Mouse (Mus musculus) heart, postnatal 36 days (tissue): ENCODE measurements around the gene Nf1. TPM values are rescaled to one million over a fixed set of nuclear protein-coding genes. Genes with fewer than 3 reads are reported as not detected.

Experiments
- DNase-seq, 2 experiments: peaks; one replicate each; pipeline ENCODE4 v3.0.0; 2021 to 2022
- intact Hi-C: fragments of 180-260 bp; cut with DNase I; formaldehyde crosslinking; loops from one replicate; pipeline ENCODE4 v1.15.1; 2025
- total RNA-seq, 2 experiments: library from RNA; stranded (reverse); gene quantifications; 2 replicates each; pipeline ENCODE4 v1.2.3; 2021

Gene Nf1
- total RNA-seq, 2 experiments from 2014 or later, result 28.4 to 33.8 TPM

DNA sequence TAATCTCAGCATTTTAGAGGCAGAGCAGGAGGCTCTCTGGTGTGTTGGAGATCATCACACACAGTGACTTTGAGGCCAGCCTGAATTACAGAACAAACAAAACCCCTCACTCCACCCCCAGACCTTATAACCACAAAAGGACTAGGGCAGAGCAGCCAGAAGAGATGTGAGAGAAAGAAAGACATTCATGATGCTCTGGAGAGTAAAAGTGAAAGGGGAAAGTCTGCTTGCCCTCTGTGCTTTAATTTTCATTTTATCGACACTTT lies 184.8 kb downstream of the Nf1 start:
- no peak for DNase-seq
- intact Hi-C loops, result no loop called here

DNA sequence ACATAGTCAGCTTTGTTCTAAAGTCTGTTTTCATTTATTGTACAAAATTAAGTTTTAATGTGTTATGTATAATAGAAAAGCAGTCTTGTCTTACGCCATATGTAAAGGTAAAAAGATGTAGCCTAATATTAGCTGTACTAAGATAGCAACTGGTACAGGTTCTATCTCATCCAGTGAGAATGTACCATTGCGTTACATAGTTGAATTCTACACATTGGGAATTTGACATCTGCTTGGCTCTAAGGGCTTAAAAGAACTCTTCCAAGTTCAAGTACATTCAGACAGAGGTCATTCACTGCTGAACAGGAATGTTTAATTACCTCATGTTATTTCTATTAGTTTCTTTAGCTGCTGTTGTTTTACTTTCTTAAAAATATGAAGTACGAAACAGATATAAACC lies 187.1 kb downstream of the Nf1 start:
- intact Hi-C loops, result no loop called here
- DNase-seq, result no peak

DNA sequence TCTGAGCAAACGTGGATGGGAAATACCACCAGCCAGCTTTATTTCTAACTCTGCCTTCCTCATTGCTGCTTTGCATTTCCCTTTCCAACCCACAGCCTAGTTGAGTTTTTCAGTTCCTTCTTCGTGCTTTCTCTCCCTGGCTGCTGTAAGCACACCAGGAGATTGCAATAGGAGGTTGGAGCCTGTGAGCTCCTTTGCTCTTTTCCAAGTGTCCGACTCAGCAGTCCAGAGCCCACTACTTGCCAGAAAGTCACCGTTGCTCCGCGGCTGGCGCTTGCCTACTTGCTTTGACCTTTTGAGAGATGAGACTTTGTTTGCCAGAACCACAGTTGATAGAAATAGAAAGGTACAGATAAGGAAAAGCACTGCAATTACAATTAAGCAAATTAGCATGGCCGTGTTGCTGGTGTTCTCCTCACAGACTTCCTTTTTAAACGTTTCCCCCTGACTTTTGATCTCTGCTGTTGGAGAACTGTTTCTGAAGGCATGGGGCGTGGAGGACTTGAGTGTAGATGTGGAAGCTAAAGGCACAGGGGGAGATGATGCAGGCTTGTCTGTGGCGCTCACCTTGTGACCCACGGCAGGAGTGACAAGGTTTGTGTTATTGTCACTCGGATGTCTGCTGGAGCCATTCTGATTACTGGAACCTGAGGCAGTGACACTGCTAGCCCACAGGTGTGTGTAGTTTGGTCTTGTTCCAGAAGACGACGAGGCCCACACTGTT lies 187.7 kb downstream of the Nf1 start:
- intact Hi-C loops, result no loop called here
- DNase-seq, result peak; percentile 22 to 51

DNA sequence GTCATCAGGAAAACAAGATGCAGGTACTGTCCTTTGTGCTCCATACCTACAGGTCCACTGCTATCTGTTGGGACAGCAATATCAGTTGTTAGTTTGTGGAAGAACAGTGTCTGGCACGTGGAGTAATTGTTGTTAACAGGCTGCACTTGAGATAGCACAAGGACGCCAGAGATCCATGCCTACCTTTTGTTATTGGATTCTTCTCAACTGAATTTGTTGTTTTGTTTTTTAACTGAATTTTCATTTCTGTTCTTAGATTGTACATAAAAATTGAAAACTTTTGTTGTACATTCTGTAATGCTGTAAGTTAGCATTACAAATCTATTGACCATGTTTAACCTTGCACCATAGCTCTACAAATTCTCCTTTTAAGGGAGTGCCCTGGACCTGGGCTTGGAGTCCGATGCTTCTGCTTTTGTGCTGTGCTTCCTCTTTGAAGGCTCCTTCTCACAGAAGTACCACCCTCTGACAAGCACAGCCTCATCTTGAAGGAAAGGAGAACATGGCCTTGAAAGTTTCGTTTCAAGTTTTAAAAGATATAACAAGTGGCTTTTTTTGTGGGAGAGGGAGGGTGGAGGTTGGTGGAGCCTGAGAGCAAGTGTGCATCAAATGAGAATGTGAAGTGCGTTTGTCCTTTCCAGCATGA lies 188.4 kb downstream of the Nf1 start:
- intact Hi-C loops, result no loop called here
- DNase-seq, result no peak

DNA sequence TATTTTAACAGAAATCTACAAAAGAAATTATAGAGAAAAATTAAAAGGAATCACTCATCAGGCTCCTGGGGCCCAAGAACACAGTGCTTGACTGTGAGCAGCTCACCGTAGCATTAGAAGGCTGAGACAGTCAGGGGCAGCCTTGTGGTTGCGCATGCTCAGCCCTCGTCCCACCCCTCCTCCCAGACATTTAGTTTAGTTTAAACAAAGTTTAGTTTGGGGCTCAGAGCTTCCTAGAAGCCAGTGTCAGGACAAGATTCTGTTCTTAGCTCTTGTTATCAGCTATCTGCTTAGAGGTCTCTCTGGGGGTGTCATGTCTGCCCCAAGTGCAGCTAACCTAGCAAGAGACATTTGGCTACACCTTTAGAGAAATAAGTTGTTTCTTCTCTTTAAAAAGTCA lies 189.1 kb downstream of the Nf1 start:
- intact Hi-C loops, result no loop called here
- DNase-seq, result no peak

DNA sequence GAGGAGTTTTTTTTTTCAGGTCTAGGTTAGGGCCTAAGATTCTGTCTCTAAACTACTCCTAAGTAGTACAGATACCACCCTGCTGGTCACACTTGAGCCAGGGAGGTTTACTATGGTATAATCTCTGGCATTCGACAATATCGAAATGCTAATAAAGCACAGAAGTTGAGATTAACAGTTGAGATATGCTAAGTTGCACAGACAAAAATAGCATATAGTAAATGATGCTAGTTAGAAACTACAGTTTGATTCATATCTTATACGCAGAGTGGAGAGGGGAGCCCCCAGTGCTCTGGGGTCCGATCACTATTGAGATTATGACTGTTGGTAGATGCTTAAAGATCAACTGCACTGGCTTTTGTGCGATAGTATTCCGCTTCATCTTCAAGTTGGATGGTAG lies 189.7 kb downstream of the Nf1 start:
- DNase-seq, result no peak
- intact Hi-C loops, result no loop called here

DNA sequence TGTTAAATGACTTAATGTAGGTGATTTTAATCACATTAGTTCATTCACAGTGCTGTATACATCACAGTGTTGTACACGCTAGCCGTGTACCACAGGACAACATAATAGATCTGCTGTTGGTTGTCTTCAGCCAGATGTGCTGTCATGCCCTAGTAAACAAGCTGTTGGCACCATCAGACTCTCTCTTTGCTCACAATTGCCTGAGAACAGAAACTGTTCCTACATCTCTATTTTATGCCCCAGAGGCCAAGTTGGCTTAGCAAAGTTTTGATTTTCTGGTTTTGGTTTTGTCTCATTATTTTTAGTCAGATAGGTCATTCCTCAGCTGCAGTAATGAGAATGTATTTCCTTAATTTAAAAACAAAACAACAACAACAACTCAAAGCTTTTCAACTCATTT lies 190.2 kb downstream of the Nf1 start:
- intact Hi-C loops, result no loop called here
- no peak for DNase-seq

DNA sequence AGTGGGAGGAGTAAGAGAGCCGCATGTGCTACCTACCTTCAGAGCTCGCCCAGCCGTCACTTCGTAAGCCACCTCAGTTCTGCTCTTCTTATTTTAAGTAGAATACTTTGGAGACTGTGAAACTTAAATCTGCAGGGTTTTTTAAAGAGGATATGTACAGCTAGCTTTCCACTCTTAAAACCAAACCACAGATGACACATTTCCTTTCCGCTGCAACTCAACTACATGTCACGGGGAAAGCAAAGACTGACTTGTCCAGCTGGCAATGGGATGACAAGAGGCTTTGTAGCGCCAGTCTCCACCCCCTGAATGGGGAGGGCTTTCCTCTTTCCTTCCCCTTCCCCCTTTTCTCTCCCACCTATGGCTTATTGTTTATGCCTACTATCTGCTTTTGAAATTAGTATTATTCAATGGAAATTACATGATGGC lies 190.9 kb downstream of the Nf1 start, which contains the start of the genes Evi2 and Evi2a:
Gene Evi2 (minus strand): TSS at position 257 of the 429 bp plus-strand sequence.
Gene Evi2a (minus strand): TSS at position 277 of the 429 bp plus-strand sequence.
- DNase-seq, result peak in 1 of 2 experiments; percentile 34
- intact Hi-C loops, result no loop called here

DNA sequence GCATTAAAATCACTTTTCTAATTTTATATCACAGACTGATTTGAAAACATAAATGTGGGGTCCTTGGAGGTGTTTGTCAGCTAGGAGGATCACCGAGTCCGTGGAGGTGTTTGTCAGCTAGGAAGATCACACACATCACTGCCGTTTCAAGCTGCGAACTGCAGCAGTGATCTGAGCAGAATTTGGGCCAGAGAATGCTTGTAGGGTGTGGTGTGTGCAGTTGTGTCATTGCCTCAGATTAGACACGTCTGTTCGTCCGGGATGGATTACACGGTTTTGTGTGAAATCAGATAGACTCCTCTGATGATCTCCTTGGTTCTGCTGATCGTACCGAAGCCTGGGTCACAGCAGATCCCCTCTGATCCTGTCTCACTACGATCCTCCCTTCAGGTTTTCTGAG lies 191.3 kb downstream of the Nf1 start:
- no peak for DNase-seq
- intact Hi-C loops, result no loop called here

DNA sequence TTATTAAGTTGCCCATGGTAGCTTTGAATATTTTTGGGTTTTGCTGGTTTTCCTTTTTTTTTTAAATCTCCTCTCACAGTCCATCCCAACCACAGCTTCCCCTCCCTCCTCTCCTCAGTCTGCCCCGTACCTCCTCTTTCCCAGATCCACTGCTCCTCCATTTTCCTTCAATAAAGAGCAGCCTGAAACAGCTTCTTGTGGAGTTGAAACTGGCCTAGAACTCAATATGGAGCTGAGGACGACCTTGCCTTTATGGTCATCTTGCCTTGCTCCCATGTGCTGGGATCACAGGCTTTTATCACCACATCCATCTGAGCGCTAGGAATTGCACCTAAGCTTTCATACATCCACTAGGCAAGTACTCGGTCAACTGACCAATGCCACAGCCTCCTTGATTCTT lies 192.0 kb downstream of the Nf1 start:
- no peak for DNase-seq
- intact Hi-C loops, result no loop called here

DNA sequence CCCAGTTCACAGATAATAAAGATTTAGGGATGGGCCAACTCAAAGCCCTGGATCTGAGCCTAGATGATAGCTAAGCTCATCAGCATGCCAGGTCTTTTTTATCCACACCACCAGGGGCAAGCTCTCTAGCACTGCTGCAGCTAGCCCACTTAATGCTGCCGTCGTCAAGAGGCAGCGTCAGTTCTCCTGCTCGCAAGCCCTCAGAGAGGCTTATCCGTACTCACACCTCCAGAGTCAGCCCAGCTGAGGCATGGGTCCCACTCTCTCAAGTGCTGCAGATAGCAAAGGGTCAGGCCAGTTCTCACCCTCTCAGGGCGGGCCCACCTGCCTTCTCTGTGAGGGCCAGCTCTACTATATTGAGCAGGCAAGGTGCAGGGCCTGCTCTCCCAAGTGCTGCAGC lies 193.8 kb downstream of the Nf1 start:
- intact Hi-C loops, result no loop called here
- no peak for DNase-seq

DNA sequence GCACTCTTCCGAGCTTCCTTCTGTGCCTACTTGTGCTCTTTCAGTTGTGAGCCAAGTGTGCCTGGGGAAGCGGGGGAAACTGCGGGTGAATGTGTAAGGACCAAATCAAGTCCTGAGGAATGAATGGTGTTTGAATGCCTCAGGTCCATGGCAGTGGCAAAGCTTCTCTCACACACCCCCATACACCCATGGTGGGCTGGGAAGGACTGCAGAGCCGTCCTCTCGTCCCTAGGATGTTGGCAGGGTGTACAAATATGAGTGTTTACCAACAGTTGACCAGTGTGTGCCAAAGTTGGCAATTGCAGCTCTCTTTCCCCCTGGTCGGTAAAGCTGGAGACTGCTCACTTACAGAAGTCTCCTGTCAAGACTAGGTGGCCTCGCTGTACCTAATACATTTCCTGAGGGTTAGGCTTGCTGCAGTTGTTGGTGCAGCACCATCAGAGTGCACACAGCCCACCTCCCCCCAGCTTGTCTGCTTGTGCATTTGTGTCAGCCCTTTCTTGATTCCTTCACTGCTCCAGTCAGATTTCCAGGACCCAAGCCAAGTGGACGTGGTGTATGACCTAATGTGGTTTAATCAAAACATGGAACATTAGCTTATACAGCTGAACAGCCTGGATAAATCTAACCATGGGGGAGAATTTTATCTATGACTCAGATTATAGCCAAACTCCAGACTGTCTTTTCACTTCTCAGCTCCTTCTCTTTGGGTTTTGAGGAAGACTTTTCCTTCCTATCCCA lies 194.6 kb downstream of the Nf1 start:
- DNase-seq, result peak in 1 of 2 experiments; percentile 37
- intact Hi-C loops, result no loop called here

DNA sequence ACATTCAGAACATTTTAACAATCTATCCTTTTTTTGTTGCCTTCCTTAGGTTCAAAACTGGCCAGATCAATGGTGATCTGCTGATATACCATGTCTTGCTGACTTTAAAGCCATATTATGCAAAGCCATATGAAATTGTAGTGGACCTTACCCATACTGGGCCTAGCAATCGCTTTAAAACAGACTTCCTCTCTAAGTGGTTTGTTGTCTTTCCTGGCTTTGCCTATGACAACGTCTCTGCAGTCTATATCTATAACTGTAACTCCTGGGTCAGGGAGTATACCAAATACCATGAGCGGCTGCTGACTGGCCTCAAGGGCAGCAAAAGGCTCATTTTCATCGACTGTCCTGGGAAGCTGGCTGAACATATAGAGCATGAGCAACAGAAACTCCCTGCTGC lies 196.1 kb downstream of the Nf1 start:
- DNase-seq, result no peak
- intact Hi-C loops, result no loop called here

DNA sequence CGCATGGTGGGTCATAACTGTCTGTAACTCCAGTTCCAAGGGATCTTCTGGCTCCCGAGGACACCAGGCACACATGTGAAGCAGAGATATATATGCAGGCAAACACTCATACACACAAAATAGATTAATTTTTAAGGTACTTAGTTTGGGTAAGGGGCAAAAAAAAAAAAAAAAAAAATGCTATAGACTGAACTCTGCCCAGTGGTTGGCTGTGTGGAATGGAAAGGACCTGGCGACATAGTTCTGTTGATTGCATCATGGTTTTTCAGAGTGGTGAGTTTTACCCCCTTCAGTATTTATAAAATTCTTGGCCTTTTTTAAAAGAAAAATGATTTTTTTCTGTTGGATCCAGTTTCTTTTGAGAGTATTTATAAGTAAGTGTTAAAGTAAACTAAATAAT lies 196.8 kb downstream of the Nf1 start:
- intact Hi-C loops, result no loop called here
- no peak for DNase-seq

DNA sequence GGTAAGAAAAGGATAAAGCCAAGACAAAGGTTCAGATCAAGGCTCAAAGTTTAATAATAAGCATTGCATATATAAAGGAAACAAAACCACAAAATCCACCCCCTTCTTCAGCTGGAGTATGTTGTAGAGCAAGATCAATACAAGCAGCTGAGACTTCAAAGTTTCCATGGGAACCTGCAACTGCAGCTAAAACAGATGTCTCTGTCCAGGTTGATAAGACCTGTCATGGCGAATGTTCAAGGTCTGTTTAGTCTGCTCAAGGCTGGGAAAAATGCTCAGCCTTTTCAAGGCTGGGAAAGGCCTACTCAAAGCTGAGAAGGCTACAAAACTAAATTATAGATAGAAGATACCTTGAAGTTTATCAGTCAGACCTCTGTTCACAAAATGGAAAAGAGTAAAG lies 213.1 kb downstream of the Nf1 start:
- intact Hi-C loops, result no loop called here
- DNase-seq, result no peak

DNA sequence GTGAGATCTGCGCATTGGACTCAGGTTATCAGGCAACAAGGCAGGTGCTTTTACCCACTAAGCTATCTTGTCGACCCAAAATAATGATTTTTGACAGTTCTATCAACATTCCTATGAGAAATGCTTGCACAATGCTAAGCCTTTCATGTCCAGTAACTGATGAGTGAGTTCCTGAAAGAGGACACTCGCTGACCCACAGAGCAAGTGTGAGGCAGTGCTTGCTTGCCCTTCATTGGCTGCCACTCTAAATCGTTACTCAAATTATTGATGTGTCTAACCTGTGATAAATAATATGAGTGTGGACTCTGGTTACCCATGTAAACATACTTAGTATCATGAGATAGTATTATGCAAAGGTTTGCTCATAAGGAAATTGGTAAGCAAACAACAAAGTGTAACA lies 221.0 kb downstream of the Nf1 start:
- intact Hi-C loops, result no loop called here
- DNase-seq, result no peak

DNA sequence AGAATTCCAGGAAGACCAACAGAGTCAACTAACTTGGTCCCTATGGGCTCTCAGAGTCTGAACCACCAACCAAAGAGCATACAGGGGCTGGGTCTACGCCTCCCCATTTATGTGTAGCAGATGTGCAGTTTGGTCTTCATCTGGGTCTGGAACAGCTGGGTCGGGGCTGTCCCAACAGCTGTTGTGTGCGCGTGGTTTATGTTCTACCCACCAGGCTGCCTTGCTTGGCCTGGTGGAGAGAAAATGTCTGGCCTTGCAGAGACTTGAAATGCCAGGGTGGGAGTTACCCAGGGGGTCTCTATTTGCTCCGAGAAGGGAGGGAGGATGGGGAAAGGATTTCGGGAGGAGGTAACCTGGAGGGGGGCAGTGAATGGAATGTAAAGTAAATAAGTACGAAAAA lies 224.0 kb downstream of the Nf1 start:
- no peak for DNase-seq
- intact Hi-C loops, result no loop called here

DNA sequence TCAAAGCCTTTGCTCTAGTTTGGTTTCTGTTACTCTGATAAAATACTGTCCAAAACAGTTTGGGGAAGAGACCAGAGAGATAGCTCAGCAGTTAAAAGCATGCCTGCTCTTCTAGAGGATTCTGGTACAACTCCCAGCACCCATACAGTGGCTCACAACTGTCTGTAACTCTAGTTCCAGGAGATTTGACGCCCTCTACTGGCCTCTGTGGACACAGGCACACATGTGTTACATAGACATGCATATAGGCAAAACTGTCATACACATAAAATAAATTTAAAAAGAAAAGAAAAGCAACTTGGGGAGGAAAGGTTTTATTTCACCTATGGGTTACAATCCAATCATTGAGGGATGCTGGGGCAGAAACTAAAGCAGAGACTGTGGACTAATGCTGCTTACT lies 227.5 kb downstream of the Nf1 start:
- intact Hi-C loops, result no loop called here
- no peak for DNase-seq

DNA sequence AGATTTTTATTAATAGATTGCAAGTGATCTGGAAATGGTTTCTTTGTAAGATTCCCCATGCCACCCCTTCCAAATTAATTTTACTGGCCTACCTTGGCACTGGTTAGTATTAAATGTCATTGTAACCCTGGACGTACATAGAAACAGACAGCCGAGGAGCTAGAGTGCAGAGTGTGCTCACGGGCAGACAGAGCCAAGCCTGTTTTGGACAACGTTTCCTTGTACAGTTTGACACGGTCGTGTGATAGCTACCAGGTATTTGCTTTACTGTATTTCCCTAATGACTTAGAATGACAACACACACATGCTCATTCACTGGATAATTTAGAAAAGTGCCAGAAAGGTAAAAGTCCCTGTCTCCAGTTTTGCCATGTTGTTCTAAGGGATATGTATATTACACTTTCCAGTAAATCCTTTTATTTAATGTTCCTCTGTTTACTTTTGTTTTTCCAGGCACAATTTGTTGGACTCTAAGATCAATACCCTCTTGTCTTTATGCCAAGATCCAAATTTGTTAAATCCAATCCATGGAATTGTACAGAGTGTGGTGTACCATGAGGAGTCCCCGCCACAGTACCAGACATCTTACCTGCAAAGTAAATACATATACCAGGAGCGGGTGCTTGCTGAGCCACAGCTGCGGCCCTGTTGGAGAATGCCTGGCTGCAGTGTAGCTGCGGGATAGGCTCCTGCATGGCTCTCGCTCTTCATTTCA lies 228.9 kb downstream of the Nf1 start:
- intact Hi-C loops, result no loop called here

DNA sequence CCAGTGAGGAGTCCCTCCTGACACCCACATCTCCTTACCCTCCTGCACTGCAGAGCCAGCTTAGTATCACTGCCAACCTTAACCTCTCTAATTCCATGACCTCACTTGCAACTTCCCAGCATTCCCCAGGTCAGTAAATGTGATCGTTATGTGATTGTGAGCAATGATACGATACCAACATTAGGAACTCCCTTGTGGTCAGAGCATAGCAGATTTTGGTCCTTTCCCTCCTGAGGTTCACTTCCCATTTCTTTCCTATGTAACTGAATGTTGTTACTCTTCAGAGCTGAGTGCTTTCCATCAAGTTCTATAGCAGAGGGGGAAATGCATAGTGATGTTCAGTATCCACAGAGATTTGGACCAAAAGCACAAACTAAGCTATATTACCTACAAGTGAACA lies 230.8 kb downstream of the Nf1 start:
- intact Hi-C loops, result no loop called here
- DNase-seq, result no peak

More for the DNA sequence above, 228.9 kb downstream of the Nf1 start:
- DNase-seq, result no peak

DNA sequence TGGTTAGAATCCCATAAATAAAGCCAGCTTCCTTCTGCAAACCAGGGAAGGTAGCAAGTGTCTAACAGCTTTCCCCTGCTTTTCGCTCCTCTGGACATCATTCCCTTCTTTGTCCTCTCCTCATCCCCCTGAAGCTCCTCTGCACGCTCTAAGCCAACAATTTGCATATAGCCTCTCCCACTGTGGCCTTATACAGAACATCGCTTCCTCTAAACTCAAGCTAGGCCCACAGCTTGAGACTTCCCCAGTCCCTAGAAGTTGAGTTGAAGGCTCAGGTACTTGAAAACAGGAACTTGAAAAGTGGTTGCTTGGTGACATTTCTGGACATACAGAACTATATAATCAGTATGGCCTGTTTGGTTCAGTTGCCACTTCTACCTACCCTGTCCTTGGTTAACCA lies 234.3 kb downstream of the Nf1 start:
- intact Hi-C loops, result no loop called here
- DNase-seq, result no peak
